Mouse (Mus musculus): ENCODE measurements around the gene Gm20662. TPM values are rescaled to one million over a fixed set of nuclear protein-coding genes. Genes with fewer than 3 reads are reported as not detected.

The Gm20662 gene
- total and polyA plus RNA-seq, 2 experiments from 2014 or later: 0.31 to 3.6 TPM

- H3K36me3 ChIP-seq (ENCODE audit: insufficient read depth, low read length): 0 out of 2 replicates have a peak, but pooled peaks cover 3% of the 10 kb centered on the region
- H3K9ac ChIP-seq (replicated peaks; ENCODE audit: low read length, poor library complexity, severe bottlenecking): no peak overlapping the region
- no peak for ATAC-seq (ENCODE audit: low FRiP score)
- peaks cover 6% of the 10 kb centered on the region for H3K4me1 ChIP-seq (ENCODE audit: insufficient read depth, low read length)
- no peak for DNase-seq (ENCODE audit: low spot score)
- 0 out of 2 replicates have a peak, but pooled peaks cover 4% of the 10 kb centered on the region for H3K27me3 ChIP-seq (ENCODE audit: insufficient read depth, low read length)
- H3K4me2 ChIP-seq (ENCODE audit: low read depth, low read length, poor library complexity, severe bottlenecking): no peak overlapping the region
- WGBS: 59% methylated on average over 7 of the region's 7 CpGs
- no peak overlapping the region for H3K4me3 ChIP-seq (ENCODE audit: low read depth, low read length)
- H3K9me3 ChIP-seq (ENCODE audit: low read length): no peaks in the 10 kb centered on the region
- H3K27ac ChIP-seq (ENCODE audit: low read depth, low read length): peak overlapping the region; percentile 34
- no peak for TF ChIP-seq CTCF (IDR thresholded peaks at IDR 0.05)
Observed at GRCm38 (mm10) chr9:107981684-107982605, 14.2 kb upstream of the Gm20662 start.

DNA sequence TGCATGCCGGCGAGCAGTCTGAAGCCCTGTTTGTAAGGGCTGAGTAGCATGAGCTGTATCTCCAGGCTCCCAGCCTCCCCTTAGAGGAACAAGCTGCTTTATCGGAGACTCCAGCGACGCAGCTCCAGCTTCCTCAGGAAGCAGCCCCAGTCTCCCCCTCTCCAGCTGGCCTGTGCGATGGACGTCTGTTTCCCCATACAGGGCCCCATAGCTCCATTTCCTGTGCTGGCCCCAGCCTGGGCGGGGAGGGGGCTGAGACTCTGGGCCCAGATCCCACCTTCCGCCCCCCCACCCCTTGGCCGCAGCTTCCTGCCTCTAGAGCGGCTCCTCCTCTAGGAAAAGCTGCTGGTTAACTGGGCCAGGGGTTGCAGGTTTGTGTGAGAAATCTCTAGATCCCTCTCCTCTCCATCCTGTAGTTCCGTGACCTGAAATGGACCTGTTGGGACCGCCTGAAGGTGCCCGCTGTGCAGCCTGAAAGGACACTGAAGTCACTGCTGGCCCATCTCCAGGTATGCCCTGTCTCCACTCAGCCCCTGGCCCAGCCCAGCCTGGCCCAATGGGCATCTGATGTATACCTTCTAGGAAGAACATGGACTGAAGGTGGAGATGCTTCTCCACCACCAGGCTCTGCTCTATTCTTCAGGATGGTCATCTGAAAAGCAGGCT, 13.3 kb upstream of the Gm20662 start, which contains the start of gene Gm20661:
TSS of gene Gm20661 (plus strand) at position 378 of the 666 bp plus-strand sequence.
- H3K4me3 ChIP-seq (ENCODE audit: low read depth, low read length): no peak within 1 kb of the TSS
- WGBS: 44% methylated on average over 14 of the region's 14 CpGs
- ATAC-seq (ENCODE audit: low FRiP score) (no peak), DNase-seq (ENCODE audit: low spot score) (peak; percentile 47)
- H3K4me2 ChIP-seq (ENCODE audit: low read depth, low read length, poor library complexity, severe bottlenecking): peak within 1 kb of the TSS; percentile 18; the same call in 1 of the 2 replicates
- no peak within 1 kb of the TSS for H3K9ac ChIP-seq (replicated peaks; ENCODE audit: low read length, poor library complexity, severe bottlenecking)
- peak within 1 kb of the TSS; percentile 34 for H3K27ac ChIP-seq (ENCODE audit: low read depth, low read length)
- no peaks in the 10 kb centered on the region for H3K9me3 ChIP-seq (ENCODE audit: low read length)
- 0 out of 2 replicates have a peak, but pooled peaks cover 3% of the 10 kb centered on the region for H3K36me3 ChIP-seq (ENCODE audit: insufficient read depth, low read length)
- 0 out of 2 replicates have a peak, but pooled peaks cover 4% of the 10 kb centered on the region for H3K27me3 ChIP-seq (ENCODE audit: insufficient read depth, low read length)
- no peak for TF ChIP-seq CTCF (IDR thresholded peaks at IDR 0.05)
- H3K4me1 ChIP-seq (ENCODE audit: insufficient read depth, low read length): peaks cover 6% of the 10 kb centered on the region

- Histone ChIP-seq H3K27ac (ENCODE audit: low read depth, low read length) (peak overlapping the region; percentile 34; the same call in 1 of the 2 replicates), H3K4me1 (ENCODE audit: insufficient read depth, low read length) (peaks cover 6% of the 10 kb centered on the region), H3K27me3 (ENCODE audit: insufficient read depth, low read length) (0 out of 2 replicates have a peak, but pooled peaks cover 4% of the 10 kb centered on the region), H3K9ac (replicated peaks; ENCODE audit: low read length, poor library complexity, severe bottlenecking) (no peak overlapping the region), H3K9me3 (ENCODE audit: low read length) (no peaks in the 10 kb centered on the region), H3K4me3 (ENCODE audit: low read depth, low read length) (no peak overlapping the region), H3K4me2 (ENCODE audit: low read depth, low read length, poor library complexity, severe bottlenecking) (0 out of 2 replicates have a peak overlapping the region, but pooled peaks have one; percentile 18), H3K36me3 (ENCODE audit: insufficient read depth, low read length) (0 out of 2 replicates have a peak, but pooled peaks cover 3% of the 10 kb centered on the region)
- TF ChIP-seq CTCF (IDR thresholded peaks at IDR 0.05): no peak
- ATAC-seq (ENCODE audit: low FRiP score) (no peak), DNase-seq (ENCODE audit: low spot score) (peak; percentile 47)
- WGBS: 46% methylated on average over 4 of the region's 4 CpGs
Observed at GRCm38 (mm10) chr9:107983421-107983890, 12.7 kb upstream of the Gm20662 start.

GRCm38 (mm10) chr9:107984052-107984753, 11.9 kb upstream of the Gm20662 start:
- no peaks in the 10 kb centered on the region for H3K9me3 ChIP-seq (ENCODE audit: low read length)
- H3K27me3 ChIP-seq (ENCODE audit: insufficient read depth, low read length): 0 out of 2 replicates have a peak, but pooled peaks cover 4% of the 10 kb centered on the region
- ATAC-seq (ENCODE audit: low FRiP score) (no peak), DNase-seq (ENCODE audit: low spot score) (no peak)
- peak overlapping the region; percentile 69 for H3K4me2 ChIP-seq (ENCODE audit: low read depth, low read length, poor library complexity, severe bottlenecking)
- peak overlapping the region; percentile 67 for H3K4me3 ChIP-seq (ENCODE audit: low read depth, low read length)
- H3K4me1 ChIP-seq (ENCODE audit: insufficient read depth, low read length): peaks cover 6% of the 10 kb centered on the region
- 0 out of 2 replicates have a peak overlapping the region, but pooled peaks have one; percentile 33 for H3K9ac ChIP-seq (replicated peaks; ENCODE audit: low read length, poor library complexity, severe bottlenecking)
- WGBS: 76% methylated on average over 19 of the region's 19 CpGs
- 0 out of 2 replicates have a peak, but pooled peaks cover 3% of the 10 kb centered on the region for H3K36me3 ChIP-seq (ENCODE audit: insufficient read depth, low read length)
- peak overlapping the region; percentile 52; the same call in 1 of the 2 replicates for H3K27ac ChIP-seq (ENCODE audit: low read depth, low read length)
- no peak for TF ChIP-seq CTCF (IDR thresholded peaks at IDR 0.05)

- peak overlapping the region; percentile 67 for H3K4me3 ChIP-seq (ENCODE audit: low read depth, low read length)
- no peaks in the 10 kb centered on the region for H3K9me3 ChIP-seq (ENCODE audit: low read length)
- 0 out of 2 replicates have a peak, but pooled peaks cover 3% of the 10 kb centered on the region for H3K36me3 ChIP-seq (ENCODE audit: insufficient read depth, low read length)
- ATAC-seq (ENCODE audit: low FRiP score) (no peak), DNase-seq (ENCODE audit: low spot score) (no peak)
- 0 out of 2 replicates have a peak overlapping the region, but pooled peaks have one; percentile 46 for H3K9ac ChIP-seq (replicated peaks; ENCODE audit: low read length, poor library complexity, severe bottlenecking)
- 0 out of 2 replicates have a peak, but pooled peaks cover 4% of the 10 kb centered on the region for H3K27me3 ChIP-seq (ENCODE audit: insufficient read depth, low read length)
- H3K27ac ChIP-seq (ENCODE audit: low read depth, low read length): peak overlapping the region; percentile 52; the same call in 1 of the 2 replicates
- peak overlapping the region; percentile 69 for H3K4me2 ChIP-seq (ENCODE audit: low read depth, low read length, poor library complexity, severe bottlenecking)
- H3K4me1 ChIP-seq (ENCODE audit: insufficient read depth, low read length): peaks cover 6% of the 10 kb centered on the region
- TF ChIP-seq CTCF (IDR thresholded peaks at IDR 0.05): no peak
- 71% methylated on average over 9 of the region's 9 CpGs for WGBS
Observed at GRCm38 (mm10) chr9:107984754-107985055, 11.4 kb upstream of the Gm20662 start.

All from midbrain, postnatal 0 days (tissue).